Mouse (Mus musculus) layer of hippocampus, postnatal 36 days (tissue): ENCODE results near the gene Eid2b. TPM values are rescaled to one million over a fixed set of nuclear protein-coding genes. Genes with fewer than 3 reads are reported as not detected.
"Not testable (repeated sequence)": the region's sequence is repeated elsewhere in the genome, so short reads cannot be mapped to it uniquely, and the experiment has no call there.

ENCODE experiments used
- DNase-seq, 2 experiments: peaks; one replicate each; pipeline ENCODE4 v3.0.0; 2022
- total RNA-seq, 2 experiments: library from RNA; stranded (reverse); gene quantifications; 2 replicates each; pipeline ENCODE4 v1.2.3; 2021

Gene Eid2b
- total RNA-seq: 10 to 100 TPM; 36.5 to 36.8 TPM

- peak; percentile 95 for DNase-seq
Measured at GRCm38 (mm10) chr7:28277615-28278278, at the start of gene Eid2b. Gene Eid2b, plus strand, starts transcription at chr7:28277739.

- DNase-seq: not testable (repeated sequence)
Measured at GRCm38 (mm10) chr7:28243943-28244342, 33.6 kb upstream of the Eid2b start.

GRCm38 (mm10) chr7:28248957-28249356, 28.6 kb upstream of the Eid2b start:
- DNase-seq: no peak

- no peak for DNase-seq
Measured at GRCm38 (mm10) chr7:28251976-28252375, 25.6 kb upstream of the Eid2b start.

GRCm38 (mm10) chr7:28254591-28254990, 22.9 kb upstream of the Eid2b start:
- no peak for DNase-seq

- DNase-seq: no peak
Measured at GRCm38 (mm10) chr7:28255476-28255875, 22.1 kb upstream of the Eid2b start.

GRCm38 (mm10) chr7:28262861-28263260, 14.7 kb upstream of the Eid2b start:
- DNase-seq: no peak

- DNase-seq: no peak
Measured at GRCm38 (mm10) chr7:28263786-28264185, 13.8 kb upstream of the Eid2b start.

GRCm38 (mm10) chr7:28265391-28265790, 12.1 kb upstream of the Eid2b start:
- DNase-seq: no peak

GRCm38 (mm10) chr7:28267129-28268041, 10.2 kb upstream of the Eid2b start, which contains the start of gene Eid2:
Gene Eid2, plus strand, starts transcription at chr7:28267881.
- DNase-seq: peak; percentile 90

- peak; percentile 51 to 56 for DNase-seq
Measured at GRCm38 (mm10) chr7:28268042-28268531, 9.5 kb upstream of the Eid2b start.

- DNase-seq: no peak
Measured at GRCm38 (mm10) chr7:28268576-28268975, 9.0 kb upstream of the Eid2b start.

- DNase-seq: no peak
Measured at GRCm38 (mm10) chr7:28269355-28269754, 8.2 kb upstream of the Eid2b start.

- no peak for DNase-seq
Measured at GRCm38 (mm10) chr7:28271761-28272160, 5.8 kb upstream of the Eid2b start.

- DNase-seq: no peak
Measured at GRCm38 (mm10) chr7:28277237-28277614, 313 bp upstream of the Eid2b start.

GRCm38 (mm10) chr7:28278279-28278652, 727 bp downstream of the Eid2b start:
- DNase-seq: no peak

- DNase-seq: no peak
Measured at GRCm38 (mm10) chr7:28280630-28281029, 3.1 kb downstream of the Eid2b start.

GRCm38 (mm10) chr7:28290165-28290564, 12.6 kb downstream of the Eid2b start:
- no peak for DNase-seq

GRCm38 (mm10) chr7:28290638-28291590, 13.4 kb downstream of the Eid2b start, which contains the start of gene Selenov:
Gene Selenov, minus strand, starts transcription at chr7:28291186.
- DNase-seq: no peak

GRCm38 (mm10) chr7:28294481-28294880, 16.9 kb downstream of the Eid2b start:
- DNase-seq: peak; percentile 64 to 74

- no peak for DNase-seq
Measured at GRCm38 (mm10) chr7:28298837-28299625, 21.5 kb downstream of the Eid2b start.
